18 mouse cellular contexts compared by ENCODE assay signal in the genomic region with DNA sequence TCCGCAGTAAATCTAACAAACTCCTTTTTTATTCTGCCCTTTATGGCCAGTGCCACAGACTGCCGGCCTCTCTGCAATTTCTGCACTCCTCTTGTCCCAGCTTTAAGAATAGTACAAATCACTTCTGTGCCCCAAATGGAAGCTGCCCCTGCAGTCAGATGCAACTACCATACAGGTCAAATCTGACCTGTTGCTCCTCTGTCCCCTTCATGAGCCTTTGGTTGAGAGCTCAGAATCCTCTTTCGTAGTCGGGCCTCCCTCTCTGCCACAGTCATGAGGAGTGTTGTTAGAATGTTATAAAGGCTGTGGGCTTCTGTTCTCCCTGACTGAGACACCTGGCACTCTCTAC. TPM values are rescaled to one million over a fixed set of nuclear protein-coding genes. Genes with fewer than 3 reads are reported as not detected.
DNase-seq lines count a peak whose midpoint lies in the region; ATAC-seq and TF ChIP-seq lines count a peak whose summit lies in the region.
"Had no signal": no experiment of that assay in that cellular context is flagged by ENCODE, and none has a peak within 500 bp of the region (broad histone marks: within the 10 kb centered on the region; RNA-seq: fewer than 3 reads in every experiment).

No protein-coding gene starts in this region.

- H3K36me3 ChIP-seq in heart, embryonic 10.5 days: no peaks in the 10 kb centered on the region
- no peaks in the 10 kb centered on the region for H3K36me3 ChIP-seq in lung, embryonic 16.5 days (ENCODE audit: control insufficient read depth, insufficient read depth, low read length)
- no peaks in the 10 kb centered on the region for H3K36me3 ChIP-seq in heart, embryonic 16.5 days (ENCODE audit: control insufficient read depth, insufficient read depth)
- no peaks in the 10 kb centered on the region for H3K36me3 ChIP-seq in midbrain, postnatal 0 days (ENCODE audit: insufficient read depth, low read length)
- H3K36me3 ChIP-seq: midbrain, embryonic 10.5 days had no signal

- H3K27ac ChIP-seq in heart, embryonic 10.5 days: peak overlapping the region; percentile 92
- H3K27ac ChIP-seq in lung, embryonic 16.5 days (ENCODE audit: low read length): no peak overlapping the region
- H3K27ac ChIP-seq in heart, embryonic 16.5 days (ENCODE audit: low read length): peak overlapping the region; percentile 87
- H3K27ac ChIP-seq in midbrain, postnatal 0 days (ENCODE audit: low read depth, low read length): no peak overlapping the region
- H3K27ac ChIP-seq: midbrain, embryonic 10.5 days had no signal

- DNase-seq in heart, embryonic 10.5 days (ENCODE audit: low spot score): no peak
- no peak for DNase-seq in heart, postnatal 4 days
- no peak for DNase-seq in lung, adult 2 months
- no peak for DNase-seq in ovary, postnatal 14 days (ENCODE audit: low spot score)
- DNase-seq in midbrain, postnatal 0 days (ENCODE audit: low spot score): no peak

- H3K9ac ChIP-seq in lung, embryonic 16.5 days (ENCODE audit: low read length): 0 out of 2 replicates have a peak overlapping the region, but pooled peaks have one; percentile 6
- peak overlapping the region; percentile 42 for H3K9ac ChIP-seq in heart, embryonic 16.5 days (ENCODE audit: low read length)
- H3K9ac ChIP-seq in midbrain, postnatal 0 days (replicated peaks; ENCODE audit: low read length, poor library complexity, severe bottlenecking): no peak overlapping the region

- no peak for TF ChIP-seq POLR2A in lung, adult 2 months (IDR thresholded peaks at IDR 0.05; ENCODE audit: borderline replicate concordance, extremely low read depth, low read depth, low read length)

- no peaks in the 10 kb centered on the region for H3K27me3 ChIP-seq in heart, embryonic 10.5 days (ENCODE audit: insufficient read depth, poor library complexity, severe bottlenecking)
- no peaks in the 10 kb centered on the region for H3K27me3 ChIP-seq in lung, embryonic 16.5 days (ENCODE audit: control insufficient read depth, insufficient read depth, low read depth, low read length)
- no peaks in the 10 kb centered on the region for H3K27me3 ChIP-seq in heart, embryonic 16.5 days (ENCODE audit: control insufficient read depth, insufficient read depth, low read length)
- peaks cover 3% of the 10 kb centered on the region; the same call in 1 of the 2 replicates for H3K27me3 ChIP-seq in midbrain, postnatal 0 days (ENCODE audit: insufficient read depth, low read length)

- no peak overlapping the region for H3K4me2 ChIP-seq in lung, embryonic 16.5 days (ENCODE audit: low read depth, low read length)
- H3K4me2 ChIP-seq in heart, embryonic 16.5 days (ENCODE audit: low read depth, low read length): peak overlapping the region; percentile 34; the same call in 1 of the 2 replicates
- H3K4me2 ChIP-seq in midbrain, postnatal 0 days (ENCODE audit: low read depth, low read length, poor library complexity, severe bottlenecking): no peak overlapping the region

- H3K4me1 ChIP-seq in heart, embryonic 10.5 days: peaks cover 59% of the 10 kb centered on the region
- peaks cover 7% of the 10 kb centered on the region for H3K4me1 ChIP-seq in lung, embryonic 16.5 days (replicated peaks; ENCODE audit: control insufficient read depth, insufficient read depth, low read length)
- no peaks in the 10 kb centered on the region; the same call in 1 of the 2 replicates for H3K4me1 ChIP-seq in lung, adult 2 months (ENCODE audit: control insufficient read depth, insufficient read depth, low read length)
- H3K4me1 ChIP-seq in heart, embryonic 16.5 days (ENCODE audit: control insufficient read depth, insufficient read depth, low read length): peaks cover 52% of the 10 kb centered on the region
- no peaks in the 10 kb centered on the region; the same call in 1 of the 2 replicates for H3K4me1 ChIP-seq in midbrain, postnatal 0 days (ENCODE audit: insufficient read depth, low read length)

- peak overlapping the region; percentile 50; the same call in 1 of the 2 replicates for H3K4me3 ChIP-seq in heart, embryonic 10.5 days
- no peak overlapping the region for H3K4me3 ChIP-seq in lung, embryonic 16.5 days (ENCODE audit: low read length)
- no peak overlapping the region for H3K4me3 ChIP-seq in lung, adult 2 months (replicated peaks; ENCODE audit: extremely low read depth, low read depth, low read length)
- no peak overlapping the region for H3K4me3 ChIP-seq in heart, embryonic 16.5 days (ENCODE audit: low read length)
- H3K4me3 ChIP-seq in midbrain, postnatal 0 days (ENCODE audit: low read depth, low read length): no peak overlapping the region

- no peaks in the 10 kb centered on the region for H3K9me3 ChIP-seq in heart, embryonic 10.5 days
- no peaks in the 10 kb centered on the region for H3K9me3 ChIP-seq in lung, embryonic 16.5 days (ENCODE audit: control insufficient read depth, low read length)
- no peaks in the 10 kb centered on the region for H3K9me3 ChIP-seq in heart, embryonic 16.5 days (replicated peaks; ENCODE audit: control insufficient read depth, low read length)
- no peaks in the 10 kb centered on the region for H3K9me3 ChIP-seq in midbrain, postnatal 0 days (ENCODE audit: low read length)
- H3K9me3 ChIP-seq: midbrain, embryonic 10.5 days had no signal

- no peak for ATAC-seq in lung, embryonic 16.5 days (ENCODE audit: low read depth)
- no peak for ATAC-seq in heart, embryonic 16.5 days (replicated peaks; ENCODE audit: extremely low read depth, insufficient read depth, low FRiP score)
- no peak for ATAC-seq in midbrain, postnatal 0 days (ENCODE audit: low FRiP score)

- 34% methylated on average over 4 of the region's 4 CpGs for WGBS in heart, embryonic 10.5 days
- WGBS in lung, embryonic 16.5 days: 64% methylated on average over 4 of the region's 4 CpGs
- 69% methylated on average over 4 of the region's 4 CpGs for WGBS in lung, adult 2 months
- 29% methylated on average over 4 of the region's 4 CpGs for WGBS in heart, embryonic 16.5 days
- WGBS in midbrain, postnatal 0 days: 72% methylated on average over 4 of the region's 4 CpGs

- no peak for TF ChIP-seq CTCF in lung, adult 2 months (IDR thresholded peaks at IDR 0.05; ENCODE audit: insufficient read depth, low read length)
- TF ChIP-seq CTCF in midbrain, postnatal 0 days (IDR thresholded peaks at IDR 0.05): no peak

RNA-seq across cellular contexts. Expression of a gene that starts 12.0 kb away (rescaled TPM):
- 10.9 and 11.0 TPM in 2 replicates for polyA plus RNA-seq in heart, embryonic 10.5 days (2016; fragmentation: Nextera tagmentation; extraction: Ambion mirVana)
- 1 to 10 TPM; 5.0 to 5.4 TPM for total RNA-seq in heart, postnatal 4 days (2021)
- 8.4 and 8.9 TPM in 2 replicates for polyA plus RNA-seq in lung, embryonic 16.5 days (2015; fragmentation: Nextera tagmentation; extraction: Ambion mirVana)
- 3.4 and 4.4 TPM in 2 replicates for polyA plus RNA-seq in lung, adult 2 months (2012; rRNA removed)
- 6.2 and 6.7 TPM in 2 replicates for polyA plus RNA-seq in heart, embryonic 16.5 days (2015; fragmentation: Nextera tagmentation; extraction: Ambion mirVana)
- total RNA-seq in midbrain, postnatal 0 days (2014; rRNA removed): 12.1 and 16.0 TPM in 2 replicates
- 16.9 and 18.0 TPM in 2 replicates for polyA plus RNA-seq in midbrain, postnatal 0 days (2015; fragmentation: Nextera tagmentation; extraction: Ambion mirVana)

RNA-seq across cellular contexts. Expression of a gene that starts 21.0 kb away (rescaled TPM):
- polyA plus RNA-seq in heart, embryonic 10.5 days (2016; fragmentation: Nextera tagmentation; extraction: Ambion mirVana): 8.0 and 21.0 TPM in 2 replicates
- total RNA-seq in heart, postnatal 4 days (2021): 1 to 10 TPM; 2.8 to 4.6 TPM
- polyA plus RNA-seq in lung, embryonic 16.5 days (2015; fragmentation: Nextera tagmentation; extraction: Ambion mirVana): 70.4 and 75.6 TPM in 2 replicates
- 9.6 and 16.2 TPM in 2 replicates for polyA plus RNA-seq in lung, adult 2 months (2012; rRNA removed)
- 20.1 and 25.9 TPM in 2 replicates for polyA plus RNA-seq in heart, embryonic 16.5 days (2015; fragmentation: Nextera tagmentation; extraction: Ambion mirVana)
- total RNA-seq in midbrain, postnatal 0 days (2014; rRNA removed): not detected in 2 replicates
- not detected in 2 replicates for polyA plus RNA-seq in midbrain, postnatal 0 days (2015; fragmentation: Nextera tagmentation; extraction: Ambion mirVana)
- total RNA-seq: adrenal gland, postnatal 25 days; ES-E14; layer of hippocampus, adult 18-20 months; layer of hippocampus, postnatal 36 days; left cerebral cortex, postnatal 4 days had no signal
- polyA plus RNA-seq: C2C12; embryonic facial prominence, embryonic 11.5 days; hindbrain, embryonic 11.5 days; midbrain, embryonic 10.5 days; small intestine, adult 2 months; urinary bladder, adult 2 months had no signal

RNA-seq across cellular contexts. Expression of a gene that starts 27.9 kb away (rescaled TPM):
- polyA plus RNA-seq in heart, embryonic 10.5 days (2016; fragmentation: Nextera tagmentation; extraction: Ambion mirVana): 200 and 322 TPM in 2 replicates
- 100 to 1,000 TPM; 193 to 274 TPM for total RNA-seq in heart, postnatal 4 days (2021)
- 21.7 and 22.2 TPM in 2 replicates for polyA plus RNA-seq in lung, embryonic 16.5 days (2015; fragmentation: Nextera tagmentation; extraction: Ambion mirVana)
- polyA plus RNA-seq in lung, adult 2 months (2012; rRNA removed): 10.9 and 19.5 TPM in 2 replicates
- polyA plus RNA-seq in heart, embryonic 16.5 days (2015; fragmentation: Nextera tagmentation; extraction: Ambion mirVana): 289 and 293 TPM in 2 replicates
- 3.0 and 3.5 TPM in 2 replicates for total RNA-seq in midbrain, postnatal 0 days (2014; rRNA removed)
- 3.3 and 3.4 TPM in 2 replicates for polyA plus RNA-seq in midbrain, postnatal 0 days (2015; fragmentation: Nextera tagmentation; extraction: Ambion mirVana)

RNA-seq across cellular contexts. Expression of a gene that starts 38.5 kb away (rescaled TPM):
- 198 and 244 TPM in 2 replicates for polyA plus RNA-seq in heart, embryonic 10.5 days (2016; fragmentation: Nextera tagmentation; extraction: Ambion mirVana)
- 10 to 100 TPM; 82.2 to 85.4 TPM for total RNA-seq in heart, postnatal 4 days (2021)
- 109 and 111 TPM in 2 replicates for polyA plus RNA-seq in lung, embryonic 16.5 days (2015; fragmentation: Nextera tagmentation; extraction: Ambion mirVana)
- polyA plus RNA-seq in lung, adult 2 months (2012; rRNA removed): 34.7 and 35.3 TPM in 2 replicates
- polyA plus RNA-seq in heart, embryonic 16.5 days (2015; fragmentation: Nextera tagmentation; extraction: Ambion mirVana): 171 and 196 TPM in 2 replicates
- 60.6 and 84.0 TPM in 2 replicates for total RNA-seq in midbrain, postnatal 0 days (2014; rRNA removed)
- polyA plus RNA-seq in midbrain, postnatal 0 days (2015; fragmentation: Nextera tagmentation; extraction: Ambion mirVana): 108 and 113 TPM in 2 replicates

Comparison
In these comparisons a context has a peak if more than half of its experiments do, and no peak if none do; other contexts are left out.
1. H3K27ac ChIP-seq: peak in heart, embryonic 10.5 days (single experiment) and heart, embryonic 16.5 days (single experiment); none in lung, embryonic 16.5 days (single experiment) and midbrain, postnatal 0 days (single experiment).